Mouse (Mus musculus) CH12.LX (cell line): Measurements from ENCODE around the gene Magel2. TPM values are rescaled to one million over a fixed set of nuclear protein-coding genes. Genes with fewer than 3 reads are reported as not detected.

Experiments
- DNase-seq: peaks from one replicate; pipeline ENCODE4 v3.0.0-alpha.2; 2013; ENCODE audit errors: extremely low read depth
- H3K27ac ChIP-seq: 2 replicates; pipeline ENCODE4 v1.5.1; 2012; ENCODE audit warnings: low read depth, mild to moderate bottlenecking, control low read depth, moderate library complexity; ENCODE audit not compliant: insufficient read depth
- H3K27me3 ChIP-seq: replicated peaks from 2 replicates; pipeline ENCODE3; 2012; ENCODE audit warnings: inconsistent platforms
- H3K36me3 ChIP-seq, 2 experiments: replicated peaks in 1 of 2; 2 replicates each; pipeline versions ENCODE3 to v1.6.1; 2012; ENCODE audit warnings: inconsistent platforms in 1 of 2, low read length in 1 of 2, mild to moderate bottlenecking in 1 of 2, mixed read lengths in 1 of 2, moderate library complexity in 1 of 2; ENCODE audit not compliant: control insufficient read depth in 1 of 2, insufficient read depth in 1 of 2
- H3K4me1 ChIP-seq, 2 experiments: 2 replicates each; pipeline ENCODE4 v1.6.1; 2012; ENCODE audit warnings: inconsistent platforms in 1 of 2, moderate library complexity in 1 of 2; ENCODE audit not compliant: insufficient read depth in 2 of 2, control insufficient read depth in 1 of 2
- H3K4me2 ChIP-seq: 2 replicates; pipeline ENCODE4 v1.6.1; 2012; ENCODE audit warnings: low read depth, mild to moderate bottlenecking, control low read depth; ENCODE audit not compliant: poor library complexity, insufficient read depth, severe bottlenecking
- H3K4me3 ChIP-seq, 3 experiments: fragments of 150-350 bp in 1 of 3; sonication (generic) in 1 of 3; replicated peaks in 1 of 3; 2 replicates each; pipeline versions ENCODE3 to v1.5.1; 2011 to 2012; ENCODE audit warnings: low read depth in 2 of 3, low read length in 2 of 3, mild to moderate bottlenecking in 2 of 3, moderate library complexity in 2 of 3, control low read depth in 1 of 3, improper control_type of control experiment in 1 of 3, inconsistent platforms in 1 of 3, mixed read lengths in 1 of 3; ENCODE audit not compliant: poor library complexity in 1 of 3
- H3K79me2 ChIP-seq: replicated peaks from 2 replicates; pipeline ENCODE4 v1.6.1; 2012; ENCODE audit warnings: mild to moderate bottlenecking, moderate library complexity; ENCODE audit not compliant: control insufficient read depth, poor library complexity, insufficient read depth, severe bottlenecking; ENCODE audit errors: extremely low read depth
- H3K9ac ChIP-seq: 2 replicates; pipeline ENCODE4 v1.6.1; 2012; ENCODE audit warnings: low read depth, mild to moderate bottlenecking, control low read depth, moderate library complexity; ENCODE audit not compliant: insufficient read depth
- H3K9me3 ChIP-seq: replicated peaks from 2 replicates; pipeline ENCODE3; 2012; ENCODE audit warnings: low read length, inconsistent platforms, mixed read lengths
- BHLHE40 ChIP-seq: IDR thresholded peaks from 2 replicates; pipeline ENCODE4 v1.6.1; 2011; ENCODE audit warnings: mild to moderate bottlenecking, low read depth, low read length, improper control_type of control experiment
- CHD1 ChIP-seq: IDR thresholded peaks from 2 replicates; pipeline ENCODE4 v1.6.1; 2012; ENCODE audit warnings: low read depth, low read length, improper control_type of control experiment, inconsistent platforms
- CTCF ChIP-seq, 2 experiments: IDR thresholded peaks in 1 of 2; conservative IDR thresholded peaks in 1 of 2; 2 replicates each; pipeline ENCODE4 v1.5.1; 2011 to 2012; ENCODE audit warnings: low read depth in 2 of 2, low read length in 2 of 2, improper control_type of control experiment in 1 of 2, inconsistent platforms in 1 of 2, mild to moderate bottlenecking in 1 of 2, moderate library complexity in 1 of 2
- ELF1 ChIP-seq: IDR thresholded peaks from 2 replicates; pipeline ENCODE4 v1.6.1; 2014; ENCODE audit warnings: low read depth, mild to moderate bottlenecking, inconsistent platforms, low read length, improper control_type of control experiment
- EP300 ChIP-seq: IDR thresholded peaks from 2 replicates; pipeline ENCODE4 v1.6.1; 2011; ENCODE audit warnings: low read length, improper control_type of control experiment
- GABPA ChIP-seq: IDR thresholded peaks from 2 replicates; pipeline ENCODE4 v1.6.1; 2012; ENCODE audit warnings: low read depth, low read length, improper control_type of control experiment, inconsistent platforms; ENCODE audit not compliant: insufficient replicate concordance
- IRF4 ChIP-seq: IDR thresholded peaks from 2 replicates; pipeline ENCODE4 v1.6.1; 2014; ENCODE audit warnings: low read depth, mild to moderate bottlenecking, inconsistent platforms, low read length, improper control_type of control experiment
- JUN ChIP-seq: IDR thresholded peaks from 2 replicates; pipeline ENCODE4 v1.6.1; 2011; ENCODE audit warnings: low read depth, mild to moderate bottlenecking, low read length, improper control_type of control experiment, moderate library complexity; ENCODE audit not compliant: insufficient read depth
- JUND ChIP-seq: conservative IDR thresholded peaks from 2 replicates; pipeline ENCODE4 v1.6.1; 2011; ENCODE audit warnings: low read depth, low read length, improper control_type of control experiment
- MAFK ChIP-seq: IDR thresholded peaks from 2 replicates; pipeline ENCODE4 v1.6.1; 2011; ENCODE audit warnings: low read length, improper control_type of control experiment; ENCODE audit not compliant: insufficient replicate concordance
- MAX ChIP-seq: IDR thresholded peaks from 2 replicates; pipeline ENCODE4 v1.6.1; 2011; ENCODE audit warnings: low read length, improper control_type of control experiment
- MAZ ChIP-seq: IDR thresholded peaks from 2 replicates; pipeline ENCODE4 v1.6.1; 2012; ENCODE audit warnings: low read depth, mild to moderate bottlenecking, inconsistent platforms, low read length, improper control_type of control experiment, moderate library complexity
- MEF2A ChIP-seq: IDR thresholded peaks from 2 replicates; pipeline ENCODE4 v1.6.1; 2014; ENCODE audit warnings: low read depth, mild to moderate bottlenecking, inconsistent platforms, low read length, improper control_type of control experiment, borderline replicate concordance
- MXI1 ChIP-seq: IDR thresholded peaks from 2 replicates; pipeline ENCODE4 v1.6.1; 2011; ENCODE audit warnings: mild to moderate bottlenecking, low read depth, low read length, improper control_type of control experiment
- MYC ChIP-seq: IDR thresholded peaks from 2 replicates; pipeline ENCODE4 v1.6.1; 2011; ENCODE audit warnings: low read depth, mild to moderate bottlenecking, improper control_type of control experiment, low read length
- NELFE ChIP-seq: IDR thresholded peaks from 2 replicates; pipeline ENCODE4 v1.6.1; 2011; ENCODE audit warnings: low read depth, low read length, improper control_type of control experiment
- NRF1 ChIP-seq: IDR thresholded peaks from 2 replicates; pipeline ENCODE4 v1.6.1; 2014; ENCODE audit warnings: low read depth, mild to moderate bottlenecking, inconsistent platforms, low read length, improper control_type of control experiment, moderate library complexity
- POLR2A ChIP-seq: IDR thresholded peaks from 2 replicates; pipeline ENCODE4 v1.6.1; 2011; ENCODE audit warnings: low read depth, mild to moderate bottlenecking, improper control_type of control experiment, low read length
- RAD21 ChIP-seq: IDR thresholded peaks from 2 replicates; pipeline ENCODE4 v1.6.1; 2011; ENCODE audit warnings: low read depth, mild to moderate bottlenecking, low read length, improper control_type of control experiment, moderate library complexity
- RCOR1 ChIP-seq: conservative IDR thresholded peaks from 2 replicates; pipeline ENCODE4 v1.6.1; 2012; ENCODE audit warnings: low read depth, mild to moderate bottlenecking, inconsistent platforms, low read length, improper control_type of control experiment
- SMC3 ChIP-seq: IDR thresholded peaks from 2 replicates; pipeline ENCODE4 v1.6.1; 2011; ENCODE audit warnings: low read depth, low read length, improper control_type of control experiment
- TBP ChIP-seq: conservative IDR thresholded peaks from 2 replicates; pipeline ENCODE4 v1.6.1; 2011; ENCODE audit warnings: low read depth, low read length, improper control_type of control experiment
- UBTF ChIP-seq: IDR thresholded peaks from 2 replicates; pipeline ENCODE4 v1.6.1; 2012; ENCODE audit warnings: low read depth, mild to moderate bottlenecking, inconsistent platforms, low read length, improper control_type of control experiment, moderate library complexity
- USF2 ChIP-seq: conservative IDR thresholded peaks from 2 replicates; pipeline ENCODE4 v1.6.1; 2011; ENCODE audit warnings: low read depth, low read length, improper control_type of control experiment
- ZKSCAN1 ChIP-seq: IDR thresholded peaks from 2 replicates; pipeline ENCODE4 v1.6.1; 2012; ENCODE audit warnings: low read depth, inconsistent platforms, low read length, improper control_type of control experiment, borderline replicate concordance
- ZMIZ1 ChIP-seq: IDR thresholded peaks from 2 replicates; pipeline ENCODE4 v1.6.1; 2012; ENCODE audit warnings: low read depth, mild to moderate bottlenecking, inconsistent platforms, low read length, improper control_type of control experiment
- dilution Hi-C: fragments of 300-500 bp; cut with MboI; formaldehyde crosslinking; loops from 2 replicates; pipeline ENCODE4 v1.14.3; 2020; ENCODE audit warnings: low sequenced_read_pairs; ENCODE audit not compliant: extremely low pct_unique_long_range_greater_than_20kb, extremely low pct_ligation_motif_present
- in situ Hi-C: fragments of 300-500 bp; cut with MboI; formaldehyde crosslinking; loops from 3 replicates; pipeline ENCODE4 v1.14.3; 2019; ENCODE audit warnings: low sequenced_read_pairs, low pct_ligation_motif_present, low pct_unique_long_range_greater_than_20kb, mixed read lengths
- polyA plus RNA-seq: library from polyadenylated mRNA; unstranded; fragments of >175 nt; gene quantifications from 2 replicates; pipeline ENCODE4 v1.2.1, GENCODE M21; 2012; ENCODE audit warnings: low read depth; ENCODE audit not compliant: insufficient read length
- total RNA-seq, 2 experiments: library from RNA; depleted of rRNA; stranded (reverse); fragments of 300-350 nt in 1 of 2; fragments of >200 nt in 1 of 2; gene quantifications; 2 replicates each; pipeline ENCODE4 v1.2.3; 2012 to 2014

Gene Magel2
- total and polyA plus RNA-seq, 3 experiments, result not detected

GRCm38 (mm10) chr7:62407803-62408202 is 31.0 kb downstream of the Magel2 start:
- in situ Hi-C loops (no loop called here), dilution Hi-C loops (no loop called here)
- Histone ChIP-seq H3K4me3 (no peak overlapping the region), H3K9me3 (peaks cover 29% of the 10 kb centered on the region), H3K27me3 (no peaks in the 10 kb centered on the region), H3K9ac (no peak overlapping the region), H3K79me2 (no peaks in the 10 kb centered on the region), H3K27ac (no peak overlapping the region), H3K4me1 (no peaks in the 10 kb centered on the region), H3K36me3 (no peaks in the 10 kb centered on the region), H3K4me2 (no peak overlapping the region)
- TF ChIP-seq MAFK, result no peak
- TF ChIP-seq MYC, result no peak
- no peak for TF ChIP-seq MEF2A
- no peak for TF ChIP-seq POLR2A
- TF ChIP-seq CTCF (conservative IDR thresholded peaks at IDR 0.05 in 1 of 2, IDR thresholded peaks at IDR 0.05 in 1 of 2; ENCODE audit: low read depth in 2 of 2, low read length in 2 of 2), result no peak
- no peak for TF ChIP-seq MXI1
- no peak for TF ChIP-seq GABPA
- no peak for TF ChIP-seq BHLHE40
- no peak for TF ChIP-seq SMC3
- no peak for TF ChIP-seq RCOR1
- no peak for TF ChIP-seq USF2
- TF ChIP-seq ELF1, result no peak
- TF ChIP-seq JUN, result no peak
- no peak for TF ChIP-seq MAZ
- no peak for TF ChIP-seq IRF4
- no peak for TF ChIP-seq NRF1
- DNase-seq, result no peak

DNA sequence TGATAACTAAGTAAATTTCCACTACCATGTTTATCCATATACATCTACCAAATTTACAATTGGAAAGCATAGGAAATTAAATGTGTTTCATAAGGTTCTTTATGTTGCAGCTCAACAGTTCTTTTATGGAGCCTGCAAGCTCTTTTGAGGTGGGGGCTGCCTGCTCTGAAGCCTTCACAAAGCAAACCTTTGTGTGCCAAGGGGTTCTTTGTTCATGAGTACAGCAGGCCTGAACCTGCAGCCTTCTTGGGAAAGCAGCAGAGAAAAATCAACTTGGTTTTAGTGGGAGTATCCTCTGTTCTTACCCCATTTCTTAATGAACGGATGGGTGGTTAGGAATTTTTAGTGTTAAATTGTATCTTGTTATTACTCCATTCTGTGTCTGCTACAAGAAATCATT is 38.4 kb downstream of the Magel2 start:
- no peaks in the 10 kb centered on the region for H3K79me2 ChIP-seq
- TF ChIP-seq MYC (no peak), CHD1 (no peak), POLR2A (no peak), SMC3 (no peak), MEF2A (no peak), TBP (no peak), JUND (no peak), MAX (no peak), ELF1 (no peak), ZMIZ1 (no peak), MAZ (no peak), RAD21 (no peak), BHLHE40 (no peak), EP300 (no peak), ZKSCAN1 (no peak), NELFE (no peak), UBTF (no peak)
- TF ChIP-seq, all 38 proteins: peak for 0
- no peaks in the 10 kb centered on the region for H3K36me3 ChIP-seq
- H3K4me2 ChIP-seq, result no peak overlapping the region
- dilution Hi-C loops (no loop called here), in situ Hi-C loops (no loop called here)
- peaks cover 30% of the 10 kb centered on the region for H3K9me3 ChIP-seq
- no peak overlapping the region for H3K27ac ChIP-seq
- no peak for DNase-seq
- no peak overlapping the region for H3K9ac ChIP-seq
- no peak overlapping the region for H3K4me3 ChIP-seq
- H3K4me1 ChIP-seq, result no peaks in the 10 kb centered on the region
- H3K27me3 ChIP-seq, result no peaks in the 10 kb centered on the region
